Mouse (Mus musculus) forebrain, embryonic 15.5 days (tissue): ENCODE results near the gene Tgif2. TPM values are rescaled to one million over a fixed set of nuclear protein-coding genes. Genes with fewer than 3 reads are reported as not detected.

Experiments
- ATAC-seq: fragments of 200-750 bp; cut with Nextera tagmentation; replicated peaks from 2 replicates; pipeline ENCODE4 v1.8.0; 2017; ENCODE audit warnings: mild to moderate bottlenecking, moderate TSS enrichment, moderate library complexity
- H3K27ac ChIP-seq: fragments of 300-500 bp; sonication (generic); replicated peaks from 2 replicates; pipeline ENCODE4 v1.5.1; 2015; ENCODE audit warnings: mild to moderate bottlenecking, inconsistent platforms
- H3K27me3 ChIP-seq: fragments of 300-500 bp; sonication (generic); 2 replicates; pipeline ENCODE4 v1.6.1; 2015; ENCODE audit warnings: inconsistent platforms
- H3K36me3 ChIP-seq: fragments of 300-500 bp; sonication (generic); 2 replicates; pipeline ENCODE4 v1.6.1; 2015; ENCODE audit warnings: mild to moderate bottlenecking, inconsistent platforms
- H3K4me1 ChIP-seq: fragments of 300-500 bp; sonication (generic); 2 replicates; pipeline ENCODE4 v1.6.1; 2015; ENCODE audit warnings: inconsistent platforms
- H3K4me2 ChIP-seq: fragments of 300-500 bp; sonication (generic); replicated peaks from 2 replicates; pipeline ENCODE4 v1.6.1; 2015; ENCODE audit warnings: mild to moderate bottlenecking, inconsistent platforms
- H3K4me3 ChIP-seq: fragments of 300-500 bp; sonication (generic); 2 replicates; pipeline ENCODE4 v1.5.1; 2015; ENCODE audit warnings: mild to moderate bottlenecking, inconsistent platforms
- H3K9ac ChIP-seq: fragments of 300-500 bp; sonication (generic); replicated peaks from 2 replicates; pipeline ENCODE4 v1.6.1; 2015; ENCODE audit warnings: mild to moderate bottlenecking, inconsistent platforms
- H3K9me3 ChIP-seq: fragments of 300-500 bp; sonication (generic); 2 replicates; pipeline ENCODE4 v1.6.1; 2016; ENCODE audit warnings: inconsistent platforms
- WGBS: fragments of 180-500 bp; shearing (Covaris S2); methylation state at CpG from one replicate; pipeline ENCODE4 v1.1.7; 2015; ENCODE audit warnings: mixed read lengths; 5-methylcytosine and 5-hydroxymethylcytosine counted together
- polyA plus RNA-seq: library from polyadenylated mRNA; unstranded; fragments of >200 nt; fragmentation: Nextera tagmentation; extraction: Ambion mirVana; gene quantifications from 2 replicates; pipeline ENCODE4 v1.2.1, GENCODE M21; 2015

Tgif2 gene
- polyA plus RNA-seq, 1 experiment from 2014 or later, result 42.4 TPM

GRCm38 (mm10) chr2:156863487-156864160 is 23.8 kb downstream of the Tgif2 start:
- peak overlapping the region; percentile 89 for H3K9ac ChIP-seq
- no peak for ATAC-seq
- no peaks in the 10 kb centered on the region for H3K9me3 ChIP-seq
- H3K36me3 ChIP-seq, result peaks cover 19% of the 10 kb centered on the region
- peak overlapping the region; percentile 92 for H3K4me2 ChIP-seq
- no peaks in the 10 kb centered on the region for H3K27me3 ChIP-seq
- WGBS, result 3% methylated on average over 28 of the region's 28 CpGs
- peaks cover 35% of the 10 kb centered on the region for H3K4me1 ChIP-seq
- H3K4me3 ChIP-seq, result peak overlapping the region; percentile 65
- peak overlapping the region; percentile 96 for H3K27ac ChIP-seq

- ATAC-seq, result no peak
- no peaks in the 10 kb centered on the region for H3K27me3 ChIP-seq
- WGBS, result 58% methylated on average over 3 of the region's 3 CpGs
- no peaks in the 10 kb centered on the region for H3K9me3 ChIP-seq
- peak overlapping the region; percentile 92 for H3K4me2 ChIP-seq
- peak overlapping the region; percentile 19; the same call in 1 of the 2 replicates for H3K27ac ChIP-seq
- H3K9ac ChIP-seq, result no peak overlapping the region
- peaks cover 35% of the 10 kb centered on the region for H3K4me1 ChIP-seq
- H3K36me3 ChIP-seq, result peaks cover 27% of the 10 kb centered on the region
- peak overlapping the region; percentile 65; the same call in 1 of the 2 replicates for H3K4me3 ChIP-seq
These were observed 24.7 kb downstream of the Tgif2 start for GRCm38 (mm10) chr2:156864481-156864880.

GRCm38 (mm10) chr2:156868994-156869393 is 29.2 kb downstream of the Tgif2 start:
- Histone ChIP-seq H3K27ac (no peak overlapping the region), H3K36me3 (peaks cover 57% of the 10 kb centered on the region)

GRCm38 (mm10) chr2:156869554-156869953 is 29.7 kb downstream of the Tgif2 start:
- H3K4me1 ChIP-seq, result peaks cover 14% of the 10 kb centered on the region
- no peak overlapping the region for H3K4me2 ChIP-seq
- H3K4me3 ChIP-seq, result no peak overlapping the region
- no peaks in the 10 kb centered on the region for H3K27me3 ChIP-seq
- no peak overlapping the region for H3K9ac ChIP-seq
- 87% methylated on average over 7 of the region's 7 CpGs for WGBS
- ATAC-seq, result no peak
- no peak overlapping the region for H3K27ac ChIP-seq
- H3K36me3 ChIP-seq, result peaks cover 62% of the 10 kb centered on the region
- no peaks in the 10 kb centered on the region for H3K9me3 ChIP-seq

More at GRCm38 (mm10) chr2:156868994-156869393, 29.2 kb downstream of the Tgif2 start:
- peaks cover 19% of the 10 kb centered on the region for H3K4me1 ChIP-seq
- no peaks in the 10 kb centered on the region for H3K9me3 ChIP-seq
- H3K9ac ChIP-seq, result no peak overlapping the region
- no peak overlapping the region for H3K4me2 ChIP-seq
- ATAC-seq, result no peak
- 86% methylated on average over 8 of the region's 8 CpGs for WGBS
- H3K4me3 ChIP-seq, result no peak overlapping the region
- H3K27me3 ChIP-seq, result no peaks in the 10 kb centered on the region

- no peak overlapping the region for H3K4me2 ChIP-seq
- 44% methylated on average over 6 of the region's 6 CpGs for WGBS
- no peaks in the 10 kb centered on the region for H3K27me3 ChIP-seq
- no peak overlapping the region for H3K9ac ChIP-seq
- no peak overlapping the region for H3K27ac ChIP-seq
- ATAC-seq, result no peak
- no peaks in the 10 kb centered on the region for H3K9me3 ChIP-seq
- peaks cover 67% of the 10 kb centered on the region for H3K36me3 ChIP-seq
- H3K4me1 ChIP-seq, result peaks cover 5% of the 10 kb centered on the region; the same call in 1 of the 2 replicates
- H3K4me3 ChIP-seq, result no peak overlapping the region
These were observed 30.7 kb downstream of the Tgif2 start for GRCm38 (mm10) chr2:156870519-156870918.

GRCm38 (mm10) chr2:156873629-156874028 is 33.8 kb downstream of the Tgif2 start:
- Histone ChIP-seq H3K36me3 (peaks cover 48% of the 10 kb centered on the region), H3K9me3 (no peaks in the 10 kb centered on the region), H3K27me3 (no peaks in the 10 kb centered on the region), H3K4me1 (0 out of 2 replicates have a peak, but pooled peaks cover 4% of the 10 kb centered on the region), H3K4me2 (no peak overlapping the region), H3K27ac (no peak overlapping the region), H3K9ac (no peak overlapping the region), H3K4me3 (no peak overlapping the region)
- WGBS, result 30% methylated on average over 5 of the region's 5 CpGs
- 0 out of 2 replicates have a peak, but pooled peaks have one; percentile 23 for ATAC-seq

- Histone ChIP-seq H3K36me3 (peaks cover 42% of the 10 kb centered on the region), H3K4me2 (no peak overlapping the region)
- 93% methylated on average over 8 of the region's 8 CpGs for WGBS
These were observed 34.4 kb downstream of the Tgif2 start for GRCm38 (mm10) chr2:156874047-156874759.

GRCm38 (mm10) chr2:156874760-156875510 is 35.1 kb downstream of the Tgif2 start:
- no peak overlapping the region for H3K4me2 ChIP-seq
- ATAC-seq, result no peak
- 0 out of 2 replicates have a peak, but pooled peaks cover 4% of the 10 kb centered on the region for H3K4me1 ChIP-seq
- no peaks in the 10 kb centered on the region for H3K27me3 ChIP-seq
- peaks cover 39% of the 10 kb centered on the region for H3K36me3 ChIP-seq
- WGBS, result 92% methylated on average over 4 of the region's 4 CpGs
- no peak overlapping the region for H3K9ac ChIP-seq
- H3K4me3 ChIP-seq, result no peak overlapping the region
- no peaks in the 10 kb centered on the region for H3K9me3 ChIP-seq
- H3K27ac ChIP-seq, result no peak overlapping the region

More at GRCm38 (mm10) chr2:156874047-156874759, 34.4 kb downstream of the Tgif2 start:
- Histone ChIP-seq H3K27ac (no peak overlapping the region), H3K27me3 (no peaks in the 10 kb centered on the region), H3K9me3 (no peaks in the 10 kb centered on the region), H3K4me1 (0 out of 2 replicates have a peak, but pooled peaks cover 4% of the 10 kb centered on the region), H3K9ac (no peak overlapping the region), H3K4me3 (no peak overlapping the region)
- no peak for ATAC-seq

- no peak overlapping the region for H3K4me3 ChIP-seq
- H3K9ac ChIP-seq, result no peak overlapping the region
- 72% methylated on average over 9 of the region's 9 CpGs for WGBS
- ATAC-seq, result no peak
- H3K4me2 ChIP-seq, result no peak overlapping the region
- no peaks in the 10 kb centered on the region for H3K27me3 ChIP-seq
- H3K27ac ChIP-seq, result no peak overlapping the region
- no peaks in the 10 kb centered on the region for H3K9me3 ChIP-seq
- peaks cover 19% of the 10 kb centered on the region for H3K36me3 ChIP-seq
- no peaks in the 10 kb centered on the region for H3K4me1 ChIP-seq
These were observed 37.9 kb downstream of the Tgif2 start for GRCm38 (mm10) chr2:156877726-156878125.

- no peak overlapping the region for H3K4me3 ChIP-seq
- WGBS, result 85% methylated on average over 3 of the region's 3 CpGs
- no peak for ATAC-seq
- H3K4me2 ChIP-seq, result no peak overlapping the region
- H3K9ac ChIP-seq, result no peak overlapping the region
- H3K36me3 ChIP-seq, result peaks cover 5% of the 10 kb centered on the region
- no peaks in the 10 kb centered on the region for H3K27me3 ChIP-seq
- H3K9me3 ChIP-seq, result no peaks in the 10 kb centered on the region
- no peak overlapping the region for H3K27ac ChIP-seq
- H3K4me1 ChIP-seq, result no peaks in the 10 kb centered on the region
These were observed 39.7 kb downstream of the Tgif2 start for GRCm38 (mm10) chr2:156879541-156879940.

- Histone ChIP-seq H3K9me3 (no peaks in the 10 kb centered on the region), H3K4me1 (no peaks in the 10 kb centered on the region), H3K9ac (no peak overlapping the region), H3K4me3 (no peak overlapping the region), H3K4me2 (no peak overlapping the region), H3K27me3 (no peaks in the 10 kb centered on the region), H3K36me3 (no peaks in the 10 kb centered on the region), H3K27ac (no peak overlapping the region)
- 48% methylated on average over 10 of the region's 10 CpGs for WGBS
- ATAC-seq, result no peak
These were observed 42.7 kb downstream of the Tgif2 start for GRCm38 (mm10) chr2:156882431-156883001.
